Mouse (Mus musculus): ENCODE measurements around the gene Six4.

- TF ChIP-seq CTCF (conservative IDR thresholded peaks at IDR 0.05; ENCODE audit: insufficient read depth, insufficient read length, low read depth, low read length) (no peak), POLR2A (IDR thresholded peaks at IDR 0.05; ENCODE audit: low read depth, low read length) (no peak)
Observed at GRCm38 (mm10) chr12:73094605-73095004, 18.7 kb downstream of the Six4 start.
